Mouse (Mus musculus) ZHBTc4 (cell line): ENCODE measurements around the gene Fam217a.
"Not testable (repeated sequence)": the region's sequence is repeated elsewhere in the genome, so short reads cannot be mapped to it uniquely, and the experiment has no call there.

Experiments used
- DNase-seq: peaks from one replicate; pipeline ENCODE4 v3.0.0-alpha.2; 2011; ENCODE audit warnings: low read depth, low spot score

Fam217a gene

DNA sequence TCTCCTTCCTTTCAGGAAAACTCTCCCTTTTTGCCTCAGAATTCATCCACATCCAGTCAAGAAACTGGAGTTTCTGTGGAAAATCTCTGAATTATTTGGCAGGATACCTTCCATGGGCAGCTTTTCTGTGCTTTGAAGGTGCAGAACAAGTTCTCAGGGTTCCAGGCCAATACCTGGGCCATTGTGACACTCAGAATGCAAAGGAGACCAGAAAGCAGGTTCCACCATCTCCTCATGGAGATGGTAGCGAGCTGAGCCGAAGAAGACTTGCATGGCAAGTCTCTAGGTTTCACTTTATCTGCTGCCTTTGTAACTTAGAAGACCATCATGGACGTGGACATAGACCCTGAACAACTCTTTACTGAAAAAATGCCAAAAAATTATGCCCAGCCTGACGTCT, at the start of gene Fam217a, which contains the start of gene 4933417A18Rik:
TSS of gene Fam217a (minus strand) at position 101 of the 400 bp plus-strand sequence.
TSS of gene 4933417A18Rik (plus strand) at position 200 of the 400 bp plus-strand sequence.
- no peak for DNase-seq

DNA sequence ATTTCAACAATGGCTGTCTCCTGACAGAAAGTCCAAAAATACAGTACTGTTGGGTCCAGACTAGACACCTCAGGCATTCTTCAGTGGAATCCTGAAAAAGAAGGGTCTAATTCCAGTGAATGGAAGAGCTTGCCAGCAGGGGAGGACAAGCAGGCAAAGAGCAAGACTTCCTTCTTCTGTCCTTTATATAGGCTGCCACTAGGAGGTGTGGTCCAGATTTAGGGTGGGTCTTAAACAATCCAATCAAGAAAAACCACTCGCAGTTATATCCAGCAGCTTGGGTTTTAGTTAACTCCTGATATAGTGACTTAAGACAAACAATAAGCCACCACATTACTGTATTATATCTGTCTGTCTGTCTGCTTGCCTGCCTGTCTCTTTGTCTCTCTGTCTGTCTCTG, 49.7 kb upstream of the Fam217a start:
- DNase-seq = peak; percentile 62

- peak; percentile 74 for DNase-seq
Observed at GRCm38 (mm10) chr13:34973149-34973548, 49.0 kb upstream of the Fam217a start.

DNA sequence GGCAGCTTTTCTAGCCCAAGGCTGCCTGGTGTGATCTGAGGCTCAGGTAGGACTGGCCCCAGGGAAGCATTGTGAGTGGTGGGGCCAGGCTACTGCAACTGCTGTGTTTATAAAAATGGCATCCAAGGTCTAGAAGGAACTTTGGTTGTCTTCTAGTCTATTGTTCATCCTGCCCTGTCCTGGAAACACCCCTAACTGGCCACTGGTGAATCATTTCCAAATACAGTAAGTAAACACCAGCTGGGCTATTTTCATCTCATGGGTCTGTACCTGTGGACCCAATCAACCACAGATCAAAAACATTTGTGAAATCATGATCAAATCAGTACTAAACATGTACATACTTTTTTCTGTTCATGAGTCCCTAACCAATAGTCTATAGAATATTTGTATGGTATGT, 48.3 kb upstream of the Fam217a start:
- not testable (repeated sequence) for DNase-seq

- not testable (repeated sequence) for DNase-seq
Observed at GRCm38 (mm10) chr13:34965647-34966046, 41.5 kb upstream of the Fam217a start.

- DNase-seq = peak; percentile 82
Observed at GRCm38 (mm10) chr13:34964866-34965265, 40.8 kb upstream of the Fam217a start.

DNA sequence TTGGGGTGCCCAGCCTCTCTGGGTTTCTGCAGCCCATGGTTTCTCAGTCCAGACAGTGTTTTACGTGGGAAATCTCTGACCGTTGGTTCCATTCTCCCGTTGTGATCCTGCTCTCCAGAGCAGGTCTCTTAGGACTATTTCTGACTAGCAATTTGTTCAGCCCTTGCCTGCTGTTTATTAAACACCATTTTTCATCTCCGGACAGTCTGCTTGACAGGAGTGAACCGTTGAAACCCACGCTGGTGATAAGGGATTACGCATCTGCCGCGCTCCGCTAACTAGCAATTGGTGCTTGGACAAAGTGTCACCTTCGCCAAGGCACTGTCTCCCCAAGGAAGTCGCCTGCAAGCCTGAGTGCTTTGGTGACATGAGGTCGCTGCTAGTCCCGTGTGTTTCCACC, 40.3 kb upstream of the Fam217a start:
- DNase-seq = no peak

GRCm38 (mm10) chr13:34963511-34964397, 39.6 kb upstream of the Fam217a start, which contains the start of gene Eci3:
Gene Eci3, minus strand, starts transcription at chr13:34963810.
- DNase-seq = peak; percentile 74

DNA sequence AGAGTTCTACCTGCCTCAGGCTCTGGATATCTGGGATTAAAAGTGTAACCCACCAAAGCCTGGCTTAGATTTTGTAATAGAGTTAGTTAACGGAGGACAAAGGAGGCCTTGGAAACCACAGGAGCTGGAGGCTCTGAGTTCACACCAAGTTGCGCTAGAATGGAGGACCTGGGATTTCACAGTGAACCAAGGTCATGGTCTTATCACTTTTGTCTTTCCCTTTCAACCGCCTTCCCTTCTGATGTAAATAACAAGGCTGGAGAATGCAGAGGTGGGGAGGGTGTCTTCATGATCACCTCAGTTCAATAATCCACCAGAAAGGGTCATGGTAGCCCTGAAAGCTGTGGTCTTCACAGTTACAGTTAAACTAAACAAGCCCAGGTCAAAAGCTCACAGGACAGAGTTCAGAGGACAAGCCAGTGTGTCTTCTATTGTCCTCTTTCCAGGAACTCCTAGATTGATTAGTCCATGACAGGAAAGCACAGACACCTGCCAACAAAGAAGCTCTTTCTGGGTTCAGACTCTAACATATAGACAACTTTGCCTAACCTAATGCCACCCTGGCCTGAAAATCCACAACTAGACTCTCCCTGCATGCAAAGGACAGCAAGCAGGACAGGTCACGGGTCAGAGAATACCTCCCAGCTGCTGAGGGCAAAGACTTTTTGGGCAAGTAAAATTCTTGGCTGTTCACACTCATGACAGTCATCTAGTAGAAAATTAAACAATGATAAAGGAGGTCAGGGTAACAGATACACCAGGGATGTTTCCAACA, 37.1 kb upstream of the Fam217a start:
- peak; percentile 61 for DNase-seq

DNA sequence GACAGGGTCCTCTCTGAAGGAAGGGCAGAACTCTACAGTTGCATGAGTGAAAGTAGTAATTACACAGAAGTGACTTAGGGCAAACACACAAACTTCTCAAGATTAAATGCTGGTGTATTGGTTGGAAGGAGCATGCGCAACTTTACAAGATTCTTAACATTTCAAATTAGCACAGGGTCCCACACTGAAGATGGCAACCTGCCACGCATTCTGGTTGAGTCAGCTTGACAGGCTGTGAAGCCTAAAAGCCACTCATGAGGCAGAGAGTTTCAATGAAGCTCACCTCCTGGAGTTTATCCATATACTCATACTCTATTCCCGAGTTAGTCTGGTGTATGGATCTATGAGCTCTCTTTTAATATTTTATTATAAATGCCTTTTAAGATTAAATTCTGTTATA, 34.0 kb upstream of the Fam217a start:
- not testable (repeated sequence) for DNase-seq

DNA sequence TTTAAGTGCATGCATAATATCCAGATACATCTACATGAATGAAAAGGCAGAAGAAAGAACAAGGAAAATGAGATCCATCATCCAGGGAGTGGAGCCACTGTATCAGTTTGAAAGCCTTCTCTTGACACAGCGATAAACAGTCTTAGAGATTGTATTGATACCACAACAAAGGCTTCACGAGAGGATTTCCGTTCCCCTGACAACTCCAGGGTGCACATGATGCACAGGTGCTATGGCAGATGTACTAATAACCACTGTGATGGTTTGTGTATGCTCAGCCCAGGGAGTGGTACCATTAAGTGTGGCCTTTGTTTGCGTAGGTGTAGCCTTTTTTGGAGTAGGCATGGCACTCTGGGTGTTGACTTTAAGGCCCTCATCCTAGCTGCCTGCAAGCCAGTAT, 32.8 kb upstream of the Fam217a start:
- DNase-seq = no peak

GRCm38 (mm10) chr13:34951437-34951836, 27.3 kb upstream of the Fam217a start:
- DNase-seq = not testable (repeated sequence)

DNA sequence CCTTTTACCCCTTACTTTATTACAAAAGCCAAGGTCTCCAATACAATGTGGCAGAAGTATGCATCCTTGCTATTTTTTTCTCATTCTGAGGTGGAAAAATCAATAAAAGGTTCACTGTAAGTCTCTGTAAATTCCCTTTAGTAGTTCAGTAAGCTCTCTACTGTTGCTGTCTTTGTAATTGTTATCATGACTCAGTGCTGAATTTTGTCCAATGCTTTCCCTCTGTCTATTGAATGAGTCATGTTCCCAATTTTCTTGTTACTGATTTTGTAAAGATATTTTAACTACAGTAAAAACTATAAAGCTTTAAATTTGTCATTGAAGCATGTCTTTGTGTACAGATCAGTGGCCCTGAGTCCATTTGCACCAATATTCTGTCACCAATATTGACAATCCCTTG, 18.3 kb upstream of the Fam217a start:
- no peak for DNase-seq

GRCm38 (mm10) chr13:34934931-34935644, 11.0 kb upstream of the Fam217a start:
- DNase-seq = no peak

DNA sequence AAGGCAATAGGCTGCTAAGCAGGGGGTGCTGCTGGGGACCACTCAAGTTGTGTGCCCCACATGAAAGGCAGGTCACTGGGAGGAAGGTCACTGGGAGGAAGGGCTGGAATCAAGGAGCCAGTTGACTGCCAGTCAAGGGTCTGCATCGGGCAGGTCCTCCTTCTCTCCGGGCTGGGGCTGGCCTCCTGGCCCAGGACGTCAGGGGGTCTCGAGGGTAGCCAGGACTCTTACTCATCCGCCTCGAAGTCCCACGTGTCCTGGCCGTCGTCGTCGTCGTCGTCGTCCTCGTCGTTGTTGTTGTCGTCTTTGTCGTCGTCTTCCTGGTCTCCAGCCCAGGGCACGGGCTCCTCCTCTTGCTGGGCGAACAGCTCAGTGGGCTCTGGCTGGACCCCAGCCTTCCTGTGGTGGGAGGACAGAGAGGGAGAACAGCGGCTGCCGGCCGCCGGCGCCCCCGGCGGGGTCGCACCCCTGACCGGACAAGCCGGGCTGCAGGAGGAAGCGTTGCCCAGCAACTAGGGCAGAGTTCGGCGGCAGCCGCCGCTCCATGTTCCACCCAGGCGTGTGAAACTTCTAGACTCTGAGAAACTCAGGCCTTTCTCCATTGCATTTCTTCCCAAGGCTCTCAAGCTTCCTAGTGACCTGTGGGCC, 7.5 kb downstream of the Fam217a start:
- DNase-seq = peak; percentile 41

DNA sequence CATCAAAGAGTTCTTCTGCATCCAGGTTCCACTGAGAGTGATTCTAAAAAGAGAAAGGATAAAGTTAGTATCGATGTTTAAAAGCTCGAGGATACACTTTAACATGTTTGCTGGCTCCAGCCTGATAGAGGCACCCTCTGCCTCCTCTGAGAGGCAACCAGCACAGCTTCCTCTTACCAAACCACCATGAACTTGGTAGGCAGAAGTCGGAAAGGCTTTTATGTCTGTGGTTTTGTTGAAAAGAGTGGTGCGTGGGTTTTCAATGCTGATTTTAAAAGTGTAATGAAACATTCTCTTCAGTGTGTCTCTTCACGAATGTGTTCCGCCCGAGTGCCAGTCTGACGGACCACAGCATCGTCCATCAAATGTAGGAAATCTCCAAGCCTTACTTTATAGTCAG, 9.5 kb downstream of the Fam217a start:
- DNase-seq = no peak

DNA sequence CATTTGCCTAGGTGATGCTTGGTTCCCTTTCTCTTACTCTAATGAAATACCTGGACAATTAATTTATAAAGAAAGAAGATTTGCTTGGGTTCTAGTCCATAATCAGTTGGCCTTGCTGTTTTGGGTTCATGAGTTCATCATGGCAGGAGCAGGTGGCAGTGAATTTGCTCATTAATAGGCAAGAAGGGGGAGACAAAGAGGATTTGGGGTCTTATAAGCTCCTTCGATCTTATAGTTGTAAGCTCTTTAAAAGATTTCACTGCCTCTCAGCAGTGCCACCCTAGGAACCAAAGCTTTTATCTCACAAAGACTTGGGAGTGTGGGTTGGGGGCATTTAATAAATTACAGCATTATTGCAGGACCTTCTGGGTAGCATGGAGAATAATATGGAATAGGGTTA, 31.2 kb downstream of the Fam217a start:
- no peak for DNase-seq

DNA sequence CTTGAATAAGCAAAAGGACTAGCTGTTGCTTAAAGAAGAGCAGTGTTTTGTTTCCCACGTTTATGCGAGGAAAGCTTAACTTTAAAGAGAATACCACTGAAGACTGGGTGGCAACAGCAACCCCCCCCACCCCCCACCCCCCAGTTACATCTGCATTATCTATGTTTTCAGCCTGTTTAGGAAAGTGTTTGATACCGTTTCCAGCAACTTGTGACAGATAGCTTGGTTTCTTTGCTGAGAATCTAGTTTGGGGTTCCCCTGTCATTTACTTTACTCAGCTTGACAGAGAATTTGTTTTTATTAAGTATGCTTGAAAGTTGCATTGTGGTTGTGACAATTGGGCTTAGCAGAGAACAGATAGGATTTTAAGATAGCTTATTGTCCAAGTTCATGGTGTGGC, 47.6 kb downstream of the Fam217a start:
- no peak for DNase-seq

DNA sequence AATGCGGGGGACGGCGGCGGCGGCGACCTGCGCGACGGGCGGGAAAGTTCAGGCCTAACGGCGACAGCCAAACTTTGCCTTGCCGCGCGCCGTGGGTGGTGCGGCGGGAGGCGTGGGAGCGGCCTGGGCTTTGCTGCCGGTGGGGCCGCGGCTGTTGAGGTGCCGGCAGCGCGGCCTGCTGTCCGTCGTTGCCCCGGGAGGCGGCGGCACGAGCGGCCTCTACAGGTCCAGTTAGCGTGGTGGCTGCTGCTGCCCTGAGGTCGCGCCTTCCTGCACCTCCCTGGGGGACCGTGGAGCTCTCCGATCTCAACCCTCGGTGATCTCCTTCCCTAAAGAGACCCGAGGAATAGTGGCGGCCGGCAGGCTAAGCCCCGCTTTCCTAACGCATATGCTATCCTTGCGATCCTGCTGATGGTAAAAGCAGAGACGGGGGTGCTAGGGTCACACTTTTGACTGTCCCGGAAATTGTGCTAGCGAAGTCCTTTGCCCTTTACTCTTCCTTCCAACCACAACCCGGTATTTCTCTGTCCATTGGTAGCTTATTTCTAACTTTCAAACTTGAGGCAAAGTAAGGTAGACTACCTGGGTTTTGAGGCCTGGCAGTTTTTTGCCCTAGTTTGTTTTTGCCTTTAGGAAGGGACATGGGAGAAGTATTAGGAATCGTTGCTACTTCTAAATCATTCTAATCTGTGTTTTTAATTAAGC, 48.2 kb downstream of the Fam217a start:
- no peak for DNase-seq

GRCm38 (mm10) chr13:34875166-34875710, 48.9 kb downstream of the Fam217a start, which contains the start of gene Prpf4b:
Gene Prpf4b, plus strand, starts transcription at chr13:34875302.
- DNase-seq = peak; percentile 95
